Mouse (Mus musculus) layer of hippocampus, postnatal 14 days (tissue): ENCODE measurements around the gene Ltb. TPM values are rescaled to one million over a fixed set of nuclear protein-coding genes. Genes with fewer than 3 reads are reported as not detected.
"Not testable (repeated sequence)": the region's sequence is repeated elsewhere in the genome, so short reads cannot be mapped to it uniquely, and the experiment has no call there.

Experiments used
- DNase-seq, 2 experiments: peaks; one replicate each; pipeline ENCODE4 v3.0.0; 2021 to 2022; ENCODE audit warnings: low spot score in 2 of 2, mixed read lengths in 1 of 2
- total RNA-seq, 2 experiments: library from RNA; stranded (reverse); gene quantifications; 2 replicates each; pipeline ENCODE4 v1.2.3; 2021

Gene Ltb
- total RNA-seq, 2 experiments from 2014 or later, result 0.55 to 1.0 TPM

DNA sequence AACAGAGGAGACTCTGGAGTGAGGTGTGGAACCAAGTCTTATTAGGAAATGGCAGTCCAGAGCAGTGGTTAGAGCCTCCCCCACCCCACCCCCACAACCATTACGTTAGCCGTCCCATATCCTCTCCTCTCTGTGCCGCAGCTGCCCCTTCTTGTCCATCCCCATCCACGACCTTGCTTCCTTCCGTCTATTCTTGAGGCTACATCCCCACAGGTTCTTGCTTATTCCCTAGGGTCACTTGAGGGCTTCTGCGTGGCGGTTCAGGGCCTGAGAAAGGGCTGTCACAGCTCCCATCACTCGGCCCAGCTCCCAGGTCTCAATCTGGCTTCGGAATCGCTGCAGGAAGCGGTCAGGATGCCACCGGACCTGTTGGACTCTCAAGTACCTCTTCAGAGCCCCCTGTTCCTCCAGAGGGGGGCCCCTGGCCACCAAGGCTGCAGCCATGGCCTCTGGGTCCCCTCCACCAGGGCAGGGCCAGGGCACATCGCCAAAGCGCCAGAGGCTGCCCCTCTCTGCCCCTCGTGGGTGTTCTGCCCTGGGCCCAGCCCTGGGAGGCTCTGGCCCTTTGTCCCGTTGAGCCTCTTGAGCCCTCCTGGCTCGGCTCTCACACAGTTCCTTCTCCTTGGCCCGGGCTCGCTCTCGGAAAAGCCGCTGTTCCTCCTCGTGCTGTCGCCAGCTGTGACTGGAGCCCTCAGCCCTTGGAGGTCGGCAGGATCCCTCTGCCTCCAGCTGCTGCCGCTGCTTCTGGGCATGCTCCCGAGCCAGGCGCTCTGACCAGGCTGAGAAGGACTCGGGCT is 26.1 kb downstream of the Ltb start, which contains the start of gene Gm16181:
Gm16181 (plus strand) TSS at position 679 of the 797 bp plus-strand sequence.
- DNase-seq, result no peak

DNA sequence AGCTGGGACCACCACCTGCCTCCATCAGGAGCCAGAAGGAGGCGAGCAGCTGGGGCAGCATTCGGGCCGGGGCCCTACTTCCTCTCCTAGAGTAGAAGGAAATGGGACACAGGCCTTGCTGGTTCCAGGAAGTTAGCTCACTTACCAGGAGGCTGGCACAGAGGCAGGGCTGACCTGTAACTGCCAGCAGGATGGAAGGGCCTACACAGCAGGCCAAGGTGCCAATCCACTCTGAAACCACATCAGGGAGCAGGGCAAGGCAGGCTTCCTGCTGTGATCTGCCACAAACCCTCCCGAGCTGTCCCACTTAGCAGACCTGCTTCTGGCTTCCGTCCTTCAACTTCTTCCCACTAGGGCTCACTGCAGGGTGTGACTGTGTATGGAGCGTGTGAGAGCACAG is 28.1 kb downstream of the Ltb start:
- no peak for DNase-seq

GRCm38 (mm10) chr17:35224641-35225040 is 30.4 kb downstream of the Ltb start:
- no peak for DNase-seq

DNA sequence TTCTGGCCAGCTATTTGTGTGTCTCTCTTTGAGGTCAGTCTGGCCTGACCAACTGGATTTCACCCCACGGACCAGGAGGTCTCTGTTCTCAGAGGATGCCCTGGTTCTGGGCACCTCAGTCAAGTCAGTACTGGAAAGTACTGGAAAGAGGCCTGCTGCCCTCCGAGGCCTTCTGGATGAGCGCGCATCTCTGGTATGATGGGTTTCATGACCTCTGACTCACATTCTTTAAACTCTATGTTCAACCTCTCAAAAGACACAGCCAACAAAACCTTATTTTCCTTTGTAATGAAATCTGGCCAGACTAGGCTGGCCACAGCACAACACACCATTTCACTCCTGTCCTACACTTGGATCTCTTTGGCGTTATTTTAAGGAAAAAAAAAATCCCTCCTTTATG is 31.2 kb downstream of the Ltb start:
- no peak for DNase-seq

DNA sequence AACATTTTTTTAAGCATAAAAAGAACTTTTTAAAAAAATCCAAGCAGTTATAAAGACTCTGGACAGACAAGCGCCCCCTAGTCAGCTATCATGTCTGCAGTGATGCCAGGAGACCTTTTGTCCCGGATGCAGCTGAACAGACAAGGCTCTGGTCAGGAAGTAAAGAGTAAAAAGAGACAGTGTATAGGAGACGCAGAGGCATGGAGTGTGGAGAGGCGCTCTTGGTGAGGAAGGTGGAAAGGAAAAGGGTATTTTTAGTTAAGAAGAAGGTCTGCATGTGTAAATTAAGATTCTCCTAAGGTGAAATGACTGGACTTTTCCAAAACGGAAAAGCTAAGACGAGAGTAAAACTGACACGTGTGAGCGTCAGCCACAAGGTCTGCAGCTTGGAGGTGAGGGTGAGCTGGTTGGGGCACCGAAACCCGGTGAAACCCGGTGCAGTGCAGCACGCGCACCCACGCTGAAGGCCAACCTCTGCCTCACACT is 32.4 kb downstream of the Ltb start:
- DNase-seq, result no peak

DNA sequence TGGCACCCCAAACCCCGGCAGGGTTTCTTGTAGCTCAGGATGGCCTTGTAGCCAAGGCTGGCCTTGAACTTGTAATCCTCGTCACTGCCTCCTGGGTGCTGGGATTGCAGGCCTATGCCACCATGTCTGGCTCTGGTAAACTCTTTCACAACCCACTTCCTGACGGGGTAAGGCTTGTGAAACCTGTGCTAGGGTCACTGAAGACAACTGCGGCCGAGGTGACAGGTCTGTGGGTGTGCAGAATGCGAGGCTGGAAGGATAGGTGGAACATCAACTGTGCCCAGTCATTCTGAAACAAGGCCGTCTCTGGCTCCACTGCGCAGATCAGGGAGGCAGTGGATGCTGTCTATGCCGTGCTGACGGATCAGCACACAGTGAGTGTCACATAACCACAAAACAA is 36.8 kb downstream of the Ltb start:
- DNase-seq, result no peak

DNA sequence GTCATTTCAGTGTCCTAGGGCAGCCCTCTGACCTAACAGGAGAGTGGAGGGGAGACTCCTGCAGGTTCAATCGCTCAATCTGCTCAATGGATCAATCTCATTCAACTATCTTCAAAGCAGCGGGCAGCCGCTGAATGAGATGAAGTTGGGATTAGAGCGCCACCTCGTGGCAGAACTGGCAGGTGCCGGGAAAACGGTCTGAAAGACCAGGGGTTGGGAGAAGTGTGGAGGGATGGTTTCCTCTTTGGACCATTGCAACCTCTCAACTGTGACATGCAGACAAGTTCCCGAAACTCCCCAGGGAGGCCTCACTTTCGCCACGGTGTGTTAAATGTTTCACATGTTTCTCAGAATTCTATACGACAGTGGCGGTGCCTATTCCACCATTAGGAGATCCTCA is 37.8 kb downstream of the Ltb start:
- DNase-seq, result peak; percentile 83 to 86

GRCm38 (mm10) chr17:35232659-35233058 is 38.4 kb downstream of the Ltb start:
- no peak for DNase-seq

- no peak for DNase-seq
Observed at GRCm38 (mm10) chr17:35233114-35233980, 39.1 kb downstream of the Ltb start, which contains the start of gene Atp6v1g2. Atp6v1g2 (plus strand) TSS chr17:35233660.

GRCm38 (mm10) chr17:35234090-35234489 is 39.9 kb downstream of the Ltb start:
- DNase-seq, result not testable (repeated sequence)

- no peak for DNase-seq
Observed at GRCm38 (mm10) chr17:35234903-35235302, 40.7 kb downstream of the Ltb start.

GRCm38 (mm10) chr17:35235614-35236389 is 41.6 kb downstream of the Ltb start, which contains the start of gene Nfkbil1:
Nfkbil1 (minus strand) TSS chr17:35235792.
- DNase-seq, result peak; percentile 88 to 96

DNA sequence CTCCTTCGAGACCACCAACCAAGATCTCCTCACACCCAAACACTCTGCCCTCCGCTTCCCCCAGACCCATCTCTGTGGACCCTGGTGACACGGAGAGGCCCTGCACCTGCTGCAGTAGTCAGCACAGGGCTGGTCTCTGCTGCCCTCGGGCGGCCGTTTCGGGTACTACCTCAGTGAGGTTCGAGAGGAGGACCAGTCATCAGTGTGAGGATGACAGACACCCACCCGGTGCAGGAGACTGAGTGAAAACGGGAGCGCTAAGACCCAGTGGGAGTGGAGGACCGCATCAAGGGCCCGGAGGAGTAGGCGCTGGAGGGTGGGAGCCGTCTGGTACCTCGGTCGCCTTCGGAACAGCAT is 42.1 kb downstream of the Ltb start:
- peak; percentile 99 to 100 for DNase-seq

GRCm38 (mm10) chr17:35236996-35237395 is 42.8 kb downstream of the Ltb start:
- DNase-seq, result no peak

DNA sequence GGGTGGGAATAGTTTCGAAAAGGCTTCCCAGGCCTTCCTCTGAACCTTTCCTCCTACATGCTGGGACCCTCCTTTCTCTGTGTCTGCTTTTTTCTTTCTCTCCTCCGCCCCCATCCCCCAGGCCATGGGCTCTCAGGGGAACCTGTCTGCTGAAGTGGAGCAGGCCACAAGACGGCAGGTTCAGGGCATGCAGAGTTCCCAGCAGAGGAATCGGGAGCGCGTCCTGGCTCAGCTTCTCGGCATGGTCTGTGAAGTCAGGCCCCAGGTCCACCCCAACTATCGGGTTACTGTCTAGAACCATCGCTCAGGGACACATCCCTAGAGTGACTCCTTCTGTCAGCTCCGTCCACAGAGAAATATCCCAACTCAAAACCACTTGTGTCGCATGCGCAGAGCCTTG is 43.3 kb downstream of the Ltb start:
- DNase-seq, result no peak

- no peak for DNase-seq
Observed at GRCm38 (mm10) chr17:35239700-35240099, 45.5 kb downstream of the Ltb start.

DNA sequence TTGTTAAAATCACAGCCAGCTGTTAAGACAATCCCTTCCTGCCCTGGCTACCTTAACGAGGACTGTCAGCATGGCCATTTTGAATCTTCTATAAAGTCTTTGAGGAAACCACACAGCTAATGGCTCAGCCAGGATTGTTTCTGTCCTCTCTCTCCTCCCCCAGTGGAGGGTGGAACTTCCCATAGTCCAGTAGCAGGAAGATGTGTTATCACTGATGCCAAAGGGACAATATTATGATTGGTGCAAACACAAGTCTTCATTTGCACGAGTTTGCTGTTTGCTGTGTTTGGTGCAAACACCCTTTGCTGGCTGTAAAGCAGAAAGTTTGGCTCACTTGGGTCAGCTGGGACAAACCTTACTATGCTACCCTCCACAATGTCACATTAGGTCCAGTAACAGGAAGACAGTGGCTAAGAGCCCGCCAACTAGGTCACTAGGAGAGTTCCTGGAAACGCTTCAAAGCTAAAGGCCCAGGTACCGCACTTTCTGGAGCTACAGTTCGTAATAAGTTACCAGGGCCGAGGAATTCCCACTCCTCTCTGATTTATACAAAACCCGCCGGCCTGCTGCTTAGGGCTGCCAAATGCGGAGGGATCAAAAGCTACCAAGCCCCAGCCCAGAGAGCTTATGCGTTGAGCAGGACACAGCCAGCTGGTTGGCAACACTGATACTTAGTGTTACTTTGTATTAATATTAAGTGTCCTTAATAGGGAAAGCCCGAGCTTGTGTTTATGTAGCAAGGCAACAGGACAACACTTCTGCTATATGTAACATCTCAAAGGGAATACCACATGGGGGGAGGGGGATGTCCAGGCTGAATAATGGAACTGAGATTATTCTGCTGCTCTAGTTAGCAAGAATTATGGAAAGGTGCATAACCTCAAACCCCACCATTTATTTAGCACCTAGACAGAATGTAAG is 46.4 kb downstream of the Ltb start:
- DNase-seq, result peak in 1 of 2 experiments; percentile 50

DNA sequence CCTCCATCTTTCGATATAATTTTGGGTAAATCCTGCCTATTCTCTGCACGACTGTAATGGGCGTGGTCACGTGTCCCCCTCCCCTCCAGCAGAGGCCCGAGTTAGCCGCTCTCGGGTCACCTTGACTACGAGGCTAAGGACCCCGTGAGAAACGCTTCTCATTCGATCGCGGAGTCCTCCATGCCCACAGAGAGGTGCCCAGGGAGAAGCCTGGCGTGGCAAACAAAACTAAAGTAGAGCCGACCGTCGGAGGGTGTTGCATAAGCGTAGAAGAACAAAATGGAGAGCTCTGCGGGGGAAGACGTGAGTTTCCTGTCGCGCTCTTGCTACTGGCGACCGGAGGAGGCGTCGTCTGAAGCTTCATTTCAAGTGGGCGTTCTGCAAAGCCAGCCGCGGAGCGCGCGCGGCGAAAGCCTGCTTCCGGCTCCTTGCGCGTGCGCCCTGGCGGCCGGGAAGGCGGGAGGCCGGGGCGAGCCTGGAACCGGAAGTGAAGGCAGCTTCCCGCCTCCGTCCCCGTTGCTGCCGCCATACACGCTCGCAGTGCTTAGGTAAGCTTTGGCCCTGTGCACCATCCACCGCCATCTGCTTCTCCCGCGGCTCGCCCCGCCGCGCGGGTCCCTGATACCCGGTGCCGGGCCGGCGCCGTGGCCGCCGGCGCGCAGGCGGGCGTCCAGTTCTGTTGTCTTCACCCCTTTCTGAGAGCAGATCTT is 47.2 kb downstream of the Ltb start, which contains the start of gene Ddx39b:
Ddx39b (plus strand) TSS at position 442 of the 710 bp plus-strand sequence.
- peak; percentile 97 to 98 for DNase-seq
